Mouse (Mus musculus) heart, embryonic 13.5 days (tissue): ENCODE results near the gene Spocd1. TPM values are rescaled to one million over a fixed set of nuclear protein-coding genes. Genes with fewer than 3 reads are reported as not detected.

Experiments used
- ATAC-seq: fragments of 200-750 bp; cut with Nextera tagmentation; 2 replicates; pipeline ENCODE4 v1.8.0; 2017; ENCODE audit warnings: moderate TSS enrichment; ENCODE audit not compliant: insufficient number of reproducible peaks, low FRiP score, low TSS enrichment; ENCODE audit errors: extremely low read depth
- H3K27ac ChIP-seq: fragments of 300-500 bp; sonication (generic); replicated peaks from 2 replicates; pipeline ENCODE4 v1.5.1; 2015; ENCODE audit warnings: moderate library complexity, mild to moderate bottlenecking, inconsistent platforms
- H3K27me3 ChIP-seq: fragments of 300-500 bp; sonication (generic); replicated peaks from 2 replicates; pipeline ENCODE4 v1.6.1; 2015; ENCODE audit warnings: mild to moderate bottlenecking, inconsistent platforms
- H3K36me3 ChIP-seq: fragments of 300-500 bp; sonication (generic); 2 replicates; pipeline ENCODE4 v1.6.1; 2015; ENCODE audit warnings: mild to moderate bottlenecking, inconsistent platforms
- H3K4me1 ChIP-seq: fragments of 300-500 bp; sonication (generic); 2 replicates; pipeline ENCODE4 v1.6.1; 2015; ENCODE audit warnings: inconsistent platforms
- H3K4me2 ChIP-seq: fragments of 300-500 bp; sonication (generic); 2 replicates; pipeline ENCODE4 v1.6.1; 2015; ENCODE audit warnings: inconsistent platforms, mild to moderate bottlenecking, moderate library complexity
- H3K4me3 ChIP-seq: fragments of 300-500 bp; sonication (generic); 2 replicates; pipeline ENCODE4 v1.5.1; 2015; ENCODE audit warnings: moderate library complexity, mild to moderate bottlenecking, inconsistent platforms
- H3K9ac ChIP-seq: fragments of 300-500 bp; sonication (generic); 2 replicates; pipeline ENCODE4 v1.6.1; 2015; ENCODE audit warnings: inconsistent platforms, mild to moderate bottlenecking, moderate library complexity
- H3K9me3 ChIP-seq: fragments of 300-500 bp; sonication (generic); 2 replicates; pipeline ENCODE4 v1.6.1; 2016; ENCODE audit warnings: inconsistent platforms
- WGBS: fragments of 180-500 bp; shearing (Covaris S2); methylation state at CpG from one replicate; pipeline ENCODE4 v1.1.7; 2015; ENCODE audit warnings: mixed read lengths; 5-methylcytosine and 5-hydroxymethylcytosine counted together
- polyA plus RNA-seq: library from polyadenylated mRNA; unstranded; fragments of >200 nt; fragmentation: Nextera tagmentation; extraction: Ambion mirVana; gene quantifications from 2 replicates; pipeline ENCODE4 v1.2.1, GENCODE M21; 2015

Spocd1 gene
- polyA plus RNA-seq, 1 experiment from 2014 or later = 0.19 TPM

GRCm38 (mm10) chr4:129905032-129905431 lies 24.0 kb upstream of the Spocd1 start:
- Histone ChIP-seq H3K9ac (no peak overlapping the region), H3K36me3 (no peaks in the 10 kb centered on the region), H3K27me3 (no peaks in the 10 kb centered on the region), H3K4me3 (no peak overlapping the region), H3K4me2 (no peak overlapping the region), H3K9me3 (no peaks in the 10 kb centered on the region), H3K27ac (no peak overlapping the region), H3K4me1 (peaks cover 53% of the 10 kb centered on the region)
- no peak for ATAC-seq
- WGBS = 78% methylated on average over 3 of the region's 3 CpGs

- Histone ChIP-seq H3K4me2 (peak overlapping the region; percentile 30), H3K9me3 (no peaks in the 10 kb centered on the region), H3K27me3 (no peaks in the 10 kb centered on the region), H3K9ac (peak overlapping the region; percentile 63), H3K27ac (peak overlapping the region; percentile 33), H3K36me3 (no peaks in the 10 kb centered on the region), H3K4me3 (0 out of 2 replicates have a peak overlapping the region, but pooled peaks have one; percentile 13), H3K4me1 (peaks cover 56% of the 10 kb centered on the region)
- ATAC-seq = no peak
- WGBS = 53% methylated on average over 13 of the region's 13 CpGs
Measured at GRCm38 (mm10) chr4:129906016-129906415, 23.0 kb upstream of the Spocd1 start.

- ATAC-seq = no peak
- WGBS = 54% methylated on average over 3 of the region's 3 CpGs
- no peak overlapping the region for H3K27ac ChIP-seq
- no peaks in the 10 kb centered on the region for H3K9me3 ChIP-seq
- no peak overlapping the region for H3K4me2 ChIP-seq
- no peak overlapping the region for H3K9ac ChIP-seq
- H3K4me3 ChIP-seq = no peak overlapping the region
- no peaks in the 10 kb centered on the region for H3K36me3 ChIP-seq
- H3K4me1 ChIP-seq = peaks cover 45% of the 10 kb centered on the region
- no peaks in the 10 kb centered on the region for H3K27me3 ChIP-seq
Measured at GRCm38 (mm10) chr4:129908836-129909235, 20.2 kb upstream of the Spocd1 start.

GRCm38 (mm10) chr4:129909261-129909731 lies 19.8 kb upstream of the Spocd1 start:
- 0 out of 2 replicates have a peak overlapping the region, but pooled peaks have one; percentile 8 for H3K27ac ChIP-seq
- H3K4me3 ChIP-seq = no peak overlapping the region
- H3K4me1 ChIP-seq = peaks cover 45% of the 10 kb centered on the region
- H3K36me3 ChIP-seq = no peaks in the 10 kb centered on the region
- no peak overlapping the region for H3K4me2 ChIP-seq
- no peak overlapping the region for H3K9ac ChIP-seq
- no peaks in the 10 kb centered on the region for H3K27me3 ChIP-seq
- ATAC-seq = no peak
- WGBS = 50% methylated on average over 4 of the region's 4 CpGs
- H3K9me3 ChIP-seq = no peaks in the 10 kb centered on the region

- H3K4me3 ChIP-seq = no peak overlapping the region
- no peak overlapping the region for H3K4me2 ChIP-seq
- ATAC-seq = no peak
- H3K36me3 ChIP-seq = no peaks in the 10 kb centered on the region
- H3K27ac ChIP-seq = no peak overlapping the region
- 73% methylated on average over 3 of the region's 3 CpGs for WGBS
- no peaks in the 10 kb centered on the region for H3K27me3 ChIP-seq
- peaks cover 47% of the 10 kb centered on the region for H3K4me1 ChIP-seq
- no peak overlapping the region; the same call in 1 of the 2 replicates for H3K9ac ChIP-seq
- no peaks in the 10 kb centered on the region for H3K9me3 ChIP-seq
Measured at GRCm38 (mm10) chr4:129912998-129913397, 16.1 kb upstream of the Spocd1 start.

GRCm38 (mm10) chr4:129913761-129914644 lies 15.0 kb upstream of the Spocd1 start:
- Histone ChIP-seq H3K27ac (peak overlapping the region; percentile 39; the same call in 1 of the 2 replicates), H3K9me3 (no peaks in the 10 kb centered on the region), H3K4me1 (peaks cover 50% of the 10 kb centered on the region), H3K9ac (peak overlapping the region; percentile 75), H3K36me3 (no peaks in the 10 kb centered on the region), H3K27me3 (no peaks in the 10 kb centered on the region), H3K4me3 (peak overlapping the region; percentile 30), H3K4me2 (peak overlapping the region; percentile 63)
- 10% methylated on average over 16 of the region's 16 CpGs for WGBS
- ATAC-seq = no peak

GRCm38 (mm10) chr4:129914686-129915085 lies 14.4 kb upstream of the Spocd1 start:
- no peaks in the 10 kb centered on the region for H3K36me3 ChIP-seq
- H3K27me3 ChIP-seq = no peaks in the 10 kb centered on the region
- 75% methylated on average over 4 of the region's 4 CpGs for WGBS
- H3K4me2 ChIP-seq = no peak overlapping the region
- ATAC-seq = no peak
- no peaks in the 10 kb centered on the region for H3K9me3 ChIP-seq
- peaks cover 44% of the 10 kb centered on the region for H3K4me1 ChIP-seq
- H3K9ac ChIP-seq = no peak overlapping the region
- no peak overlapping the region for H3K4me3 ChIP-seq
- no peak overlapping the region for H3K27ac ChIP-seq

- H3K4me3 ChIP-seq = no peak overlapping the region
- ATAC-seq = no peak
- H3K4me2 ChIP-seq = no peak overlapping the region
- H3K4me1 ChIP-seq = peaks cover 48% of the 10 kb centered on the region
- WGBS = 84% methylated on average over 7 of the region's 7 CpGs
- H3K9me3 ChIP-seq = no peaks in the 10 kb centered on the region
- H3K9ac ChIP-seq = no peak overlapping the region
- no peaks in the 10 kb centered on the region for H3K36me3 ChIP-seq
- no peaks in the 10 kb centered on the region for H3K27me3 ChIP-seq
- H3K27ac ChIP-seq = 0 out of 2 replicates have a peak overlapping the region, but pooled peaks have one; percentile 65
Measured at GRCm38 (mm10) chr4:129915349-129915988, 13.6 kb upstream of the Spocd1 start.

- ATAC-seq = no peak
- H3K4me2 ChIP-seq = no peak overlapping the region
- H3K4me1 ChIP-seq = peaks cover 53% of the 10 kb centered on the region
- no peak overlapping the region for H3K9ac ChIP-seq
- no peaks in the 10 kb centered on the region for H3K36me3 ChIP-seq
- 30% methylated on average over 2 of the region's 2 CpGs for WGBS
- H3K27ac ChIP-seq = peak overlapping the region; percentile 65
- no peaks in the 10 kb centered on the region for H3K27me3 ChIP-seq
- H3K9me3 ChIP-seq = no peaks in the 10 kb centered on the region
- no peak overlapping the region for H3K4me3 ChIP-seq
Measured at GRCm38 (mm10) chr4:129916159-129916558, 12.9 kb upstream of the Spocd1 start.

GRCm38 (mm10) chr4:129917016-129917603 lies 11.9 kb upstream of the Spocd1 start:
- 24% methylated on average over 8 of the region's 8 CpGs for WGBS
- Histone ChIP-seq H3K4me1 (peaks cover 62% of the 10 kb centered on the region), H3K9me3 (no peaks in the 10 kb centered on the region), H3K4me3 (no peak overlapping the region), H3K9ac (peak overlapping the region; percentile 34), H3K27ac (peak overlapping the region; percentile 63), H3K27me3 (no peaks in the 10 kb centered on the region), H3K36me3 (no peaks in the 10 kb centered on the region), H3K4me2 (peak overlapping the region; percentile 28)
- ATAC-seq = no peak

- Histone ChIP-seq H3K4me2 (no peak overlapping the region), H3K27me3 (no peaks in the 10 kb centered on the region), H3K4me3 (no peak overlapping the region), H3K27ac (no peak overlapping the region), H3K9ac (no peak overlapping the region), H3K36me3 (no peaks in the 10 kb centered on the region), H3K4me1 (peaks cover 60% of the 10 kb centered on the region), H3K9me3 (no peaks in the 10 kb centered on the region)
- no peak for ATAC-seq
- WGBS = 75% methylated on average over 5 of the region's 5 CpGs
Measured at GRCm38 (mm10) chr4:129918464-129918863, 10.6 kb upstream of the Spocd1 start.
